Mouse (Mus musculus): Measurements from ENCODE around the gene Hs6st2. TPM values are rescaled to one million over a fixed set of nuclear protein-coding genes. Genes with fewer than 3 reads are reported as not detected.

Hs6st2 gene
- polyA plus RNA-seq, 1 experiment = 0.36 TPM

- DNase-seq (ENCODE audit: low spot score) = no peak
These were observed 338.1 kb downstream of the Hs6st2 start for GRCm38 (mm10) chrX:51343595-51343994.

Other genes with a start within 250 kb of the Hs6st2 start
- not detected in 2 replicates for gene Usp26, start 119.4 kb upstream of the Hs6st2 start, polyA plus RNA-seq (2012; rRNA removed)

All from urinary bladder, adult 2 months (tissue).